Mouse (Mus musculus) forebrain, postnatal 0 days (tissue): Measurements from ENCODE around the gene Alox12b. TPM values are rescaled to one million over a fixed set of nuclear protein-coding genes. Genes with fewer than 3 reads are reported as not detected.
A peak's percentile ranks its signal among the peaks of the same experiment; 100 is the strongest.

Source experiments
- ATAC-seq: fragments of 200-750 bp; cut with Nextera tagmentation; 2 replicates; pipeline ENCODE4 v1.8.0; 2017; ENCODE audit warnings: mild to moderate bottlenecking, moderate library complexity
- DNase-seq: peaks from one replicate; pipeline ENCODE4 v3.0.0-alpha.2; 2015
- H3K27ac ChIP-seq: fragments of 300-500 bp; sonication (generic); 2 replicates; pipeline ENCODE4 v1.5.1; 2014; ENCODE audit warnings: low read depth, mild to moderate bottlenecking, antibody characterized with exemption, low read length, moderate library complexity, mixed read lengths
- H3K27me3 ChIP-seq: fragments of 300-500 bp; sonication (generic); 2 replicates; pipeline ENCODE4 v1.6.1; 2014; ENCODE audit warnings: mild to moderate bottlenecking, low read length, mixed read lengths; ENCODE audit not compliant: insufficient read depth
- H3K36me3 ChIP-seq: fragments of 300-500 bp; sonication (generic); 2 replicates; pipeline ENCODE4 v1.6.1; 2014; ENCODE audit warnings: mild to moderate bottlenecking, moderate library complexity; ENCODE audit not compliant: insufficient read depth
- H3K4me1 ChIP-seq: fragments of 300-500 bp; sonication (generic); 2 replicates; pipeline ENCODE4 v1.6.1; 2014; ENCODE audit warnings: antibody characterized with exemption; ENCODE audit not compliant: insufficient read depth
- H3K4me2 ChIP-seq: fragments of 300-500 bp; sonication (generic); 2 replicates; pipeline ENCODE4 v1.6.1; 2014; ENCODE audit warnings: low read depth, mild to moderate bottlenecking, moderate library complexity
- H3K4me3 ChIP-seq: fragments of 300-500 bp; sonication (generic); 2 replicates; pipeline ENCODE4 v1.5.1; 2014; ENCODE audit warnings: low read depth, low read length, mixed read lengths
- H3K9ac ChIP-seq: fragments of 300-500 bp; sonication (generic); 2 replicates; pipeline ENCODE4 v1.6.1; 2014; ENCODE audit warnings: mild to moderate bottlenecking
- H3K9me3 ChIP-seq: fragments of 300-500 bp; sonication (generic); 2 replicates; pipeline ENCODE4 v1.6.1; 2016; ENCODE audit warnings: low read length
- CTCF ChIP-seq: sonication (generic); IDR thresholded peaks from 2 replicates; pipeline ENCODE4 v1.5.1; 2016; ENCODE audit warnings: antibody characterized with exemption, control low read depth, low read depth
- WGBS: fragments of 180-500 bp; shearing (Covaris S2); extraction: QIAGEN DNeasy Blood & Tissue Kit; methylation state at CpG from one replicate; pipeline ENCODE4 v1.1.7; 2014; 5-methylcytosine and 5-hydroxymethylcytosine counted together
- polyA plus RNA-seq: library from polyadenylated mRNA; unstranded; fragments of >200 nt; fragmentation: Nextera tagmentation; extraction: Ambion mirVana; gene quantifications from 2 replicates; pipeline ENCODE4 v1.2.1, GENCODE M21; 2015
- total RNA-seq: library from RNA; depleted of rRNA; stranded (reverse); fragments of >200 nt; gene quantifications from 2 replicates; pipeline ENCODE4 v1.2.3, GENCODE M21; 2014

Alox12b gene
- total and polyA plus RNA-seq, 2 experiments from 2014 or later, result 0.19 to 0.46 TPM

DNA sequence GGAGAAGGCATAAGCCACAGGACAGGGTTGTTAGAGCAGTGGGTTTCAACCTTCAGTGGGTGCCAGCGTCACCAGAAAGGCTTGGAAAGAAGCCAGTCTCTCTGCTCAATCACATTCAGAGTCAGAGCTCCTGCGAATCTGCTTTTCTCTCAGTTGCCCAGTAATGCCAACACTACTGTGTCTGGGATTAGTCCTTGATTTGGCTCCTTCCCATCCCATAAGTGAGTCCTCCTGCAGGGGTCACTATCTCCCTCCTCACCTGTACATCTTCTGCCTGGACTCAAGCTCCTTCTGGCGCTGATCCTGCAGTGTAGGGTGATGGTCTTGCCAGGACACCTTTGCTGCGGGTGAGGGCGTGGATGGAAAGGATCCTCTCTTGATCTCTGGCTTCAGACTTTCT is 40.0 kb downstream of the Alox12b start:
- Histone ChIP-seq H3K4me3 (peak overlapping the region; percentile 27), H3K27ac (no peak overlapping the region), H3K4me2 (peak overlapping the region; percentile 47), H3K9me3 (no peaks in the 10 kb centered on the region), H3K9ac (peak overlapping the region; percentile 31; the same call in 1 of the 2 replicates), H3K36me3 (no peaks in the 10 kb centered on the region), H3K27me3 (peaks cover 13% of the 10 kb centered on the region; the same call in 1 of the 2 replicates), H3K4me1 (0 out of 2 replicates have a peak, but pooled peaks cover 8% of the 10 kb centered on the region)
- 4% methylated on average over 5 of the region's 5 CpGs for WGBS
- peak; percentile 47 for TF ChIP-seq CTCF
- ATAC-seq (no peak), DNase-seq (peak; percentile 19)

DNA sequence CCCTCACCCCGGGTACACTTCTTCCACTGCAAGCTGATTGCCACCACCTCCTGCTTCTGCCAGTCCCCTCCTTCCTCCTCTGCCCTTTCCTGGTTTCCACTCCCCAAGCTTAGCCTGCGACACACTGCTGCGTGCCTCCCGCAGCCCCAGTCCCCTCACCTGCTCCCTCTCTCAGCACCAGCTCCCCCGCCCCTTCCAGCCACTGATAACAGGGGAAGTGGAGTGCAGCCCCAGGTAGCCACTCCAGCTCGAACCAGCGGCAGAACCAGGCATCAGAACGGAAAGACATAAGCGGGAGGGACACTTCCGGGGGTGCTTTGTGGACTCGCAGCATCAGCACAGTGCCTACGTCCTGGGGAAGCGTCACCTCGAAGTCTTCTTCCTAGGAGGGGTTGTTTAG is 40.4 kb downstream of the Alox12b start:
- H3K27me3 ChIP-seq, result peaks cover 13% of the 10 kb centered on the region; the same call in 1 of the 2 replicates
- H3K4me2 ChIP-seq, result peak overlapping the region; percentile 47
- no peaks in the 10 kb centered on the region for H3K9me3 ChIP-seq
- H3K4me1 ChIP-seq, result 0 out of 2 replicates have a peak, but pooled peaks cover 8% of the 10 kb centered on the region
- WGBS, result 2% methylated on average over 14 of the region's 14 CpGs
- ATAC-seq (no peak), DNase-seq (no peak)
- H3K36me3 ChIP-seq, result no peaks in the 10 kb centered on the region
- H3K9ac ChIP-seq, result peak overlapping the region; percentile 31; the same call in 1 of the 2 replicates
- peak overlapping the region; percentile 27 for H3K4me3 ChIP-seq
- no peak for TF ChIP-seq CTCF
- H3K27ac ChIP-seq, result no peak overlapping the region

DNA sequence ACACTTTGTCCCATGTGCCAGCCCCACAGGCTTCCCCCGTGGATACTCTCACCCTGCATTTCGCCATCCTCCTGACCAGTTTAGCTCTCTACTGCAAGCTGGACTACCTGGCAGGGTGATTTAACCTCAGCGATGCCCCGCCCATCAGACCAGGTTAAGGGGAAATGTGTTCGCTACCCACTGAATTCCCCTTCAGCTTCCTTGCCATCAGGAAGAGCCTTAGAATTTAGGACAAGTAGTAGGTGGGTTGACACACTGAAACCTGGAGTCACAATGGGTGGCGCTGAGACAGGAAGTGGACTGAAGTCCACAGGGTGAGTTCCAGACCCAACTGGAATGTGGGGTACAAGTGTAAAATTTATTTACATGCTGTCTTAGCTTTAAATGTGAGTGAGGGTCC is 41.0 kb downstream of the Alox12b start, which contains the start of gene Alox8:
TSS of gene Alox8 (minus strand) at position 101 of the 400 bp plus-strand sequence.
- H3K4me3 ChIP-seq, result peak within 1 kb of the TSS; percentile 27
- WGBS, result 33% methylated on average over 6 of the region's 6 CpGs
- H3K9me3 ChIP-seq, result no peaks in the 10 kb centered on the region
- H3K27me3 ChIP-seq, result peaks cover 13% of the 10 kb centered on the region; the same call in 1 of the 2 replicates
- no peak within 1 kb of the TSS for H3K27ac ChIP-seq
- peak within 1 kb of the TSS; percentile 31; the same call in 1 of the 2 replicates for H3K9ac ChIP-seq
- H3K4me1 ChIP-seq, result 0 out of 2 replicates have a peak, but pooled peaks cover 8% of the 10 kb centered on the region
- no peak for TF ChIP-seq CTCF
- no peak for DNase-seq
- H3K4me2 ChIP-seq, result peak within 1 kb of the TSS; percentile 47
- no peak for ATAC-seq
- H3K36me3 ChIP-seq, result no peaks in the 10 kb centered on the region

- no peaks in the 10 kb centered on the region for H3K9me3 ChIP-seq
- 80% methylated on average over 1 of the region's 1 CpGs for WGBS
- no peak for ATAC-seq
Measured at GRCm38 (mm10) chr11:69199251-69199650, 42.5 kb downstream of the Alox12b start.

GRCm38 (mm10) chr11:69200231-69200630 is 43.4 kb downstream of the Alox12b start:
- TF ChIP-seq CTCF, result no peak
- H3K4me2 ChIP-seq, result no peak overlapping the region
- H3K27ac ChIP-seq, result no peak overlapping the region
- no peak for ATAC-seq
- H3K27me3 ChIP-seq, result peaks cover 13% of the 10 kb centered on the region; the same call in 1 of the 2 replicates
- 77% methylated on average over 6 of the region's 6 CpGs for WGBS
- H3K9ac ChIP-seq, result no peak overlapping the region
- no peak for DNase-seq
- H3K4me3 ChIP-seq, result no peak overlapping the region
- 0 out of 2 replicates have a peak, but pooled peaks cover 8% of the 10 kb centered on the region for H3K4me1 ChIP-seq
- no peaks in the 10 kb centered on the region for H3K36me3 ChIP-seq
- no peaks in the 10 kb centered on the region for H3K9me3 ChIP-seq

More at GRCm38 (mm10) chr11:69199251-69199650, 42.5 kb downstream of the Alox12b start:
- H3K4me2 ChIP-seq, result no peak overlapping the region
- no peak for TF ChIP-seq CTCF
- DNase-seq, result no peak
- no peaks in the 10 kb centered on the region for H3K36me3 ChIP-seq
- H3K27me3 ChIP-seq, result peaks cover 13% of the 10 kb centered on the region; the same call in 1 of the 2 replicates
- no peak overlapping the region for H3K4me3 ChIP-seq
- no peak overlapping the region for H3K9ac ChIP-seq
- 0 out of 2 replicates have a peak, but pooled peaks cover 8% of the 10 kb centered on the region for H3K4me1 ChIP-seq
- H3K27ac ChIP-seq, result no peak overlapping the region

DNA sequence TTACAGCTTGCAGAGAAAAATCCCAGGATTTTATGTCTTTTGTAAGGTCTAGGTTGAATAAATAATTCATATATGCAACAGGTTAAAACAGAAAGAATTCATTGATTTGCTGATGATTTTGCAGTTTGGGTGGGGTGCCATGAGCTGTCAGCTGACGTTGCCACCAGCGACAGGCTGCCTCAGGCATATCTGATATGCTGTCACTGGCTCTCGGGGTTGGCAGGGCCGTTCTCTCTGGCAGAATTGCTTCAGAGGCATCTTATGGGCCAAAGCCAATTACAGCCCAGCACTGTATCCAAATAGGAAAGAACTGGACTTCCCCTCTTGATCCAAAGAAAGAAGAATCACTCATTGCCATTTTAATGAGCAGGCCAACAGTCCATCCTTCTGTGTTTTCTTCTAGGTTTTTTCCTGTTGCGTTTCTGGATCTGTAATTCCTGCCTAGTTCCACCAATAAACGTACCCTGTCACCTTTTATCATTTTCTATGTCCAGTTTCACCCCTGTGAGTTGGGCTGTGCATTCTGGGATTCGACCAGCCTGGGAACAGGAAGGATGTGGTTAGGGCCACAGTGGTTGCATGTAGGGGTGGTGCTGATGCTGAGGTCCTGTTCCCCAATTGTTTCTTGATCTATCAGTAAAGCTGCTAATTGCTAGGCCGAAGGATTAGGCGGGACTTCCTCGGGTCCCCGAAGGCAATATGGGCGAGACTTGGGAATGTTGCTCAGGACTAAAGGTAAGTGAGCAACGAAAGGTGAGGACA is 45.9 kb downstream of the Alox12b start:
- Histone ChIP-seq H3K9me3 (no peaks in the 10 kb centered on the region), H3K4me3 (no peak overlapping the region), H3K27ac (no peak overlapping the region), H3K4me2 (no peak overlapping the region), H3K9ac (no peak overlapping the region), H3K27me3 (peaks cover 4% of the 10 kb centered on the region; the same call in 1 of the 2 replicates), H3K4me1 (no peaks in the 10 kb centered on the region), H3K36me3 (no peaks in the 10 kb centered on the region)
- ATAC-seq, result no peak; the same call in 1 of the 2 replicates
- WGBS, result 76% methylated on average over 13 of the region's 13 CpGs
- DNase-seq, result no peak
- TF ChIP-seq CTCF, result no peak

- ATAC-seq, result peak; percentile 95
- peak overlapping the region; percentile 71 for H3K27ac ChIP-seq
- H3K9me3 ChIP-seq, result no peaks in the 10 kb centered on the region
- peak; percentile 83 for DNase-seq
- H3K27me3 ChIP-seq, result no peaks in the 10 kb centered on the region
- H3K4me1 ChIP-seq, result no peaks in the 10 kb centered on the region
- TF ChIP-seq CTCF, result no peak
- H3K9ac ChIP-seq, result peak overlapping the region; percentile 58
- H3K4me3 ChIP-seq, result peak overlapping the region; percentile 43
- no peaks in the 10 kb centered on the region for H3K36me3 ChIP-seq
- H3K4me2 ChIP-seq, result peak overlapping the region; percentile 48
- WGBS, result 18% methylated on average over 2 of the region's 2 CpGs
Measured at GRCm38 (mm10) chr11:69211431-69211830, 54.6 kb downstream of the Alox12b start.
